Mouse (Mus musculus): ENCODE data around the gene Gm10097.

Gene Gm10097

DNA sequence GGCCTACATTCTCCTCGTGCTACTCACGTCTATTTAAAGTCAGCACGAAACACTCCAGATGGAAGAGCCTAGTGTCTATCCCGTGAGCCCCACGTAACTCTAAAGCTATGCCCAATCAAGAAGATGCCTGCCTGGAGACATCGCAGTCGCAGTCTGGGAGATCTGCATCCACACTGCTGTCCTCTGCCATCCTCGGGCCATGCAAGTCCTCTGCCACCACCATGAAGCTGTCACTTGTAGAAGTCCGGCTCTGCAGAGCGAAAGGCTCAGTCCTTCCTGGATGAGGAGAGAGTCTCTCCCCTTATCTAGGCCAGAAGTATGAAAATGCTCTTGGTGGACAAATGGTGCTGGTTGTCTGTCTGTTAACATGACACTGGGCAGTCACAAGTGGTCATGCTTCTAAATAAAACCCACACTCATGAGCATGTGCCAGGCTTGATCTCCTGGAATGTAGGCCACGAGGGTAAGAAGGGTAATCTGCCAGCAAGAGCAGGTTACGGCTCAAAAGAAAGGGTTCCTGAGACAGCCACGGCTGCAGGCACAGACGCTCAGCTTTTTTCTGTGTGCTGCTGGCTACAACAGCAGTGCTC lies at the start of gene Gm10097:
Gm10097 (plus strand) TSS at position 517 of the 590 bp plus-strand sequence.
- in situ Hi-C loops (cut with MboI) = no loop called here

DNA sequence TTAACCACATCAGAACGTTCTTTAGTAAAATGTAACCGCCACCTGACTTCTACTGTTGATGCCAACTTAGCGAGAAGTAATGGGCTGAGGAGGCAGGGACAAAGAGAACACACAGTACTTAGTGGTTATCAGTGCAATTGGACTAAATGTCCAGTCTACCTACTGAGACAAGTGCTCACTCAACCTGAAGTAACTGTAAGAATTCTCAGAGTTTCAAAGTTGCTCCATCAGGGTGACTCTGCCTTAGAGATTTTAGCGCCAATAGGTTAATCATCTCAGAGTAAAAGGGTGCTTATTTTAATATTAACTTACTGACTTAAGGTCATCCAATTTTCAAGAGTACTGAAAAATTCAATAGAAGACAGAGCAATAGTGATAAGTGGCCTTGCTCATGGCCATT lies 43.1 kb upstream of the Gm10097 start:
- in situ Hi-C loops (cut with MboI) = no loop called here

DNA sequence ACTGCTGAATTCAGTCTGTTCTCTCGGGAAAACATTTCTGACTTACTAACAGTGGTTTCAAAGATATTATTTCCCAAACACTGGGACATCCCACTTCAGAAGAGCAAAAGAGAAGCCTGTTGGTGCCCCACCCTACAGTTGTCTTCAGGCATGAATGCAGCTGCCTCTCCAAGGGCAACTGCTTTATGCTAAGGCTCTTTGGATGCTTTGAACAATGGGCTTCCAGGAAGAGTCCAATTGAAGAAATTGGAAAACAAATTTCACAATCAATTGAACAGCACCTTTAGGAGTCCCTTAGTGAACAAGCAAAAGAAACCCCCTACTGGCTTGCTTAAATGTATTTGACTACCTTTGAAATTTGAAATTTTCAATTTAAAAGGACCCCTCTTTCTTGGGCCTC lies 41.8 kb upstream of the Gm10097 start:
- in situ Hi-C loops (cut with MboI) = no loop called here

DNA sequence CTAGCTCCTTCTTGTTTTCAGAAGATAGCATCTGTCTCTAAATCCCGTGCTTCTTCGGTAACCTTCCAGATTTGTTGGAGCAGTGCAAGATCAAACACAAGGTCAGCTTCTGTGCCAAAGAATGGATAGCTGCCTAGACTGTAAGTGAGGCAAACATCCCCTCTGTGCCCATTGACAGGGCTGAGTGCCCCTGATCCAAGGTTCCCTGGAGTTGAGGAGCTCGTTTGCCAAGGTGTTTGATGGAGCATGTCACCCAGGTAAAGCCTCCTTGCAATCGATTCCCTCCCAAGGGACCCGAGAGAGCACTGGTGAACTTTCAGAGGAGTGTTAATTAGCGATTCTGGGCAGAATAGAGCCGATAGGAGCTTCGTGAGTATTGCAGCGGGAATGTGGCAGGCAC lies 40.7 kb upstream of the Gm10097 start:
- in situ Hi-C loops (cut with MboI) = no loop called here

DNA sequence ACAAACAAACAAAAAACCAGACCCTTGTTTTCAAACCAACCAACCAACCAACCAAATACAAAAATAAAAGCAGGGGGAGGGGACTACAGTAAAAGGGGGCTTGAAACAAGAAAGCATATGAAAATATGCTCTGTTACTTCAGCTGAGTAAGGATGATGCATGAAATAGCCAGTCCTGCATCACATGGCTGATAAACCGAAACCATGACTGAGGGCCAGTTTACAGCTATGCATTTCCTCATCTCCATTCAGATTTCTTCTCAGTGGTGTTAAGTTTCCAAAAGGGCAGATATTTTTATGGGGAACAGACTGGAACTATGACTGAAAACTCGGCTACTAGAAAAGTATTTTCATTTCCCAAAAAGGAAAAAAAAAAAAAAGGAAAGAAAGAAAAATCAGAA lies 39.8 kb upstream of the Gm10097 start:
- in situ Hi-C loops (cut with MboI) = no loop called here

DNA sequence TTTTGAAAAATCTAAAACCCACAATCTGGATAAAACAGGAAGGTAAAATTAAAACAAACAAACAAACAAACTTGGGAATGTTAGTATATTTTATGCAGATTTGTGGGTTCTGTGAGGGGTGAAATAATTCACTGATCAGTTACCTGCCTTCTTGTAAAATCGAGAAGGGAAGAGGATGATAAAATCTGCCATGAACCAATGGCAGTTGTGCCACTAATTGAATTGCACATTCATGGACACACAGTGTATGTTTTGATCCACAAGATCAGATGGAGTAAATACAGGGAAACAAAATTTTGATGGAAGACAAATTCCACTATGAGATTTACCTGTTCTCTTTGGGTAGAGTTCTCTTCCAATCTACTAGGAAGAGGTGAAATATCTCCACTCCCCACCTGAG lies 39.1 kb upstream of the Gm10097 start:
- in situ Hi-C loops (cut with MboI) = no loop called here

DNA sequence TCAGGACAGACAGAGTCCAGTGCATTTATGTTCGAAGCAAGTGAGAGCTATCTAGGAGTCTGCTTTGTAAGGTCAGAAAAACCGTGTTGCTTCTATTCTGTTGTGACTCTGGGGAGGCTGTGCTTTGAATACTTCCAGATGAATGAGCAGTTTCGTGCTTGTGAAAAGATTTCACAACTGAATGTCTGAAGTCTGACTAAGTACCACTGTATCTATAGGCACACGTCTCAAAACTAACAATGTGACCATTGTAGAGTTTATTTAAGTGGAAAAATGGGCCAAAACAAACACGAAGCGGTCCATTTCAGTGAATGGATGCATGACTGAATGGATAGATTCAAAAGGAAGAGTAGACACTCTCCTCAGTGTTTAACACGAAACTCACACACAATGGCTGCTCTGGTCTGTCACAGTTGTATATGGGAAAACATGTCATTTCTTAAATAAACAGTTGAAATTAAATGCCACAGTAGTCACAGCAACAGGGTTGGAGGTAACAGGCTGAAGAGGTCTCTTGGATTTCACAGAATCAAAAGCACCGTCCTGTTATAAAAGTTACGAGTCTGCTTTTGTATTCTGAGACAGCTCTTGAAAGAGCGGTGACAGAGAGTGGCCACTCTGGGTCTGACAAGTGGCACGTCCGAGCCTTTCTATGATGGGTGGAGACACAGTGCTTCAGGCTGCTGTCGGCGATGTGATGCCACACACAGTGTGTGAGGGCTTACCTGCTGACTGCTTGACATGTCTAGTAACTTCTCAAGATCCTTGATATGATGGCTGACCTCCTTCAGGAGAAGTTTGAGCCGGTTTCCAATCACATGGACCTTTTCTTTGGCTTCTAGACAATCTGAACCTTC lies 36.6 kb upstream of the Gm10097 start:
- in situ Hi-C loops (cut with MboI) = no loop called here

DNA sequence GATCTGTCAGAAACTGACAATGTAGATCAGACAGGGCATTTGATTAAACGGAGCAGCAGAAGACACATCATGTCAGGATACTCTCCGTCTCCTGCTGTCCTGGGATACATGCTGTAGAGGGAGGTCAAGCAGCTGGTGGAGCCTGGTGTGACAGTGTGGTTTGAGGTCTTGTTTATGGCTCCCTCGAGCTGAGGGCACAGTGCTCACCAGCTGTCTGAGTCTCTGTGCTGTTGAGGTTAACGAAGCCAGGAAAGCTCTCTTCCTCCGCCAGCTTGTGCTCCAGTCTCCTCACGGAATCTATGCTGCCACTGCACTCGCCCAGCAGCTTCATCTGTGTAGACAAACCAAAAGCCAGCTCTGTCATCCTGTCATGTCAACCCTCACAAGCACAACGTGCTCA lies 27.7 kb upstream of the Gm10097 start:
- in situ Hi-C loops (cut with MboI) = no loop called here

DNA sequence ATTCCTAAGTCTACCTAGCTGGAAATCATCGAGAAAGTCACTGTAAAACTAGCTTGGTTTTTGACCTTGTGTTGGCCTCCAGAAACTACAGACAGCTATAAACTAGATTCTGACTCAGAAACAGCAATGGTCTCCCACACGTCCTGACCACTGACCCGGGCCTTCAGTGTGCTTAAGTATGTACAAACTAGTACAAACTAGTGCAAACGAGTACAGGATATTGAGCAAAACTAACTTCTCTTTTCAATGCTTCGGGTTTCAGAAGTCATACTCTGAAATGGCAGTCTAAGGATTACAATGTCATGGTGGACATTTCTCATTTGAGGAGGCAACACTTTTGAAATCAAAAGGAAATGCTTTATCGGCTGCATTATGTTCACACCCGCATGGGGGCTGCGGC lies 24.5 kb upstream of the Gm10097 start:
- in situ Hi-C loops (cut with MboI) = no loop called here

DNA sequence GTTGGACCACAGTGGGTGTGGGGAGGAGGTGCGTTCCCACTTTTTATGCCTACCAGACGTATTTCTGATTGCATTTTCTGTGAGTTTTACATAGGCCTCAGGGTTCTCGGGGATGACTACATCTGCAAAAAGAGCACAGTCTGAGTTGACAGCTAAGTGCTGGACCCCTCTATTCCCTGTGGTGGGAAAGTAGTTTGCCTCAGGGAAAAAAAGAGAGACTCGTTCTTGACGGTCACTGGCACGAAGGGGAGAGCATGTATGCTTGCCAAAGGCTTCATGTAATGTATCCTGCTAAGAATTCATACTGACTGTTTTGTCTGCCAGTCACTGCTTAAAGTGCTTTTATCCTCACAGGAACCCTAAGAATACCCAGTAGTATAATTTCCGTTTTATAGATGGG lies 23.8 kb upstream of the Gm10097 start:
- in situ Hi-C loops (cut with MboI) = no loop called here

DNA sequence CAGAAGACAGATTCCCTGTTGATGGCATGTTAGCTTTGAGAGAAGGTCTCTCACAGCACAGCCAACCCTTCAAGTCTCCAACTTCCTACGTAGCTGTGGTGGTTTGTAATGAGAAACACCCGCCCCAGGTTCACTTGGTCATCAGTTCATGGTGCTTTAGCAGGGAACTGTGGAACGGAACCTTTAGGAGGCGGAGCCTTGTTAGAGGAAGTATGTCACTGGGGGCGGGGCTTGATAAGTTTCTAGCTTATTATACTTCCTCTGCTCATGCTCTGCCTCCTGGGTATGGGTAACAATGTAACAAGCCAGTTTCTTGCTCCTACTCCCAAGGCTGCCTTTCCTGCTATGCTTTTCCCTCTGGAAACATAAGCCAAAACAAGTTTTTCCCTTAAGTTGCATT lies 23.3 kb upstream of the Gm10097 start:
- in situ Hi-C loops (cut with MboI) = no loop called here

DNA sequence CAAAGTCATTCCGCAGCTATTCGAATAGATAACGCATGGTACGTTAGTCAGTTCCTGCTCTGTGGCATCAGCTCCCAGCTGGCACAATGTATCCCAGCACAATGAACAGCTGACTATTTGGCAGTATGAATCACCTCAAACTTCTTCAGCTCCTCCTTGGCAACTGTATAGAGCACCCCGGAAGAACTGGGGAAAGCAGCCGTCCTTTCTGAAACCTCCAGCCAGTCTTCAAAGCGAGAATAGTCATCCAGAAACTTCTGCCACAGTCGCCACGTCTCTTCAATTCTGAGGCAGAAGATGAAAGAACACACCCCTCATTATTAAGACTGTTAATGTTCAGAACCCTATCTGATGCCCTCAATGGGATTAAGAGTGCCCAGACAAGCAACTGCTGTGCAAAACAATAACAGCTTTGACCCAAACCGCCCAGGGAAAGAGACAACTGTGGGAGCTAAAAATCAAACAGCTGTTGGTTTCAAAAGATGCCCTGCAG lies 12.7 kb upstream of the Gm10097 start:
- in situ Hi-C loops (cut with MboI) = no loop called here

DNA sequence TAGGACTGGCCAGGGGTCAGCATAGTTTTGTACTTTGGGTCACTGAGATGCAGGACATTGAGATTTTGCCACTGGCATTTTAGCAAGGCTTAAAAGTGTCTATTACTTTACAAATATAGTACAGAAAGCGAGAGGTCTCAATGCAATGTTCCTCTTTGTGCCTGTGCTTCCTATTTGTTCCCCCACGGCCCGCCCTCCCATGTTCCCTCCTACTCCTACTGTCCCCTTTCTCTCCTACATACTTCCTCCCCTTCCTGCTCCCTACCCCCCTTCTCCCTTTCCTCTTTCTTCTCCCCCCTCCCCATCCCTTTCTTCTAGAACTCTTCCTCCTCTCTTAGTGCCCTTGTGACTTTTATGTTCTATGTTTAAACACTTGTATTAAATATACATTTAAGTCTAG lies 12.1 kb upstream of the Gm10097 start:
- in situ Hi-C loops (cut with MboI) = no loop called here

DNA sequence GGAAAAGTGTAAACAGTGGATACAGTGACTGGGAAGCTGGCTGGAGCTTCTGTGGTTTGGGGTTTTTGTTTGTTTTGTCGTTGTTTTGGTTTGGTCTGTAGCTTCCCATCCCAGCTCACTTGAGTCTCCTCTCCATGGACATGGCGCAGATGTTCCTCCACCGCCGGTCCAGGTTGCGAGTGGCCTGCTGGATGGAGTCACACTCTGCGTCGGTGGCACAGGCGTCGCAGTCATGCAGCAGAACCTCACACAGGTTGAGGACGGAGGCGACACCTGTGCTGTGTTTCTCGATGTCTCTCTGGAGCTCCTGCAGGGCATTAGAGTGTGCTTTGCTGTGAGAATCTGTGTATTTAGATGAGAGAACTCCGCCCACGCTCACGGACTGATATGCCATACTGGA lies 11.3 kb upstream of the Gm10097 start:
- in situ Hi-C loops (cut with MboI) = no loop called here

DNA sequence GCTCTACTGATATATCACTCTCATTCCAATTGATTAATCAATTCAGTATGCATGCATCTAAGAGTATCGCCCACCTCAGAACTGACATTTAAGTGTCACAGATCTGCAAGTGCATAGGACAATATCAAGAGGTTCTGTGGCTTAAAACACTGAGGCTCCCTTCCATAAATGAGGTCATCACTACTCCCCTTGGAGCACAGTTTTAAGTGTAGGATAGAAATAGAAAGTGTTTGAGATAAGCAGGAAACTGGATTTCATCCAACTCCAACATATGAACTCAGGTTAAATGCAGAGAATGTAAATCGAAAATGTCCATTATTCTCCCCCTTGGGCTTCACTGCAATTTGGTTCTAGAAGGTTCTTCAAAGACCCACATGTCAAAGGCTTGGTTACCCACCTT lies 10.1 kb upstream of the Gm10097 start:
- in situ Hi-C loops (cut with MboI) = no loop called here

DNA sequence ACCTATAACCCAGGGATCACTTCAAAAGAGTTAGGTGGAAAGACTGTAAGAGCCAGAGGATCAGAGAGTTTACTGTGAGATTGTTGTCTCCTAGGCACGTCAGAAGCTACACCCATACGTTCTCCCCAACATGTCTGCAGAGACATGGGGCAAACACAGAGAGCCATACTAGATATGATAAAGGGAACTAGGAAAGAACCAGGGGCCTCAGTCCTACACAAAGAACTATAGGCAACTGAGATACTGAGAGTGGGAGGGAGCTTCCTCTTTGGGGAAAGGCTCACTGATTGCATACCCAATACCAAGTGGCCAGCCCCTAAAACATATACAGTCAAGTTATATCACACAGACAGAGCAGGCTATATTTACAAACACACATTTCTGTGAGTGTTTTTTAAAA lies 9.0 kb upstream of the Gm10097 start:
- in situ Hi-C loops (cut with MboI) = no loop called here

DNA sequence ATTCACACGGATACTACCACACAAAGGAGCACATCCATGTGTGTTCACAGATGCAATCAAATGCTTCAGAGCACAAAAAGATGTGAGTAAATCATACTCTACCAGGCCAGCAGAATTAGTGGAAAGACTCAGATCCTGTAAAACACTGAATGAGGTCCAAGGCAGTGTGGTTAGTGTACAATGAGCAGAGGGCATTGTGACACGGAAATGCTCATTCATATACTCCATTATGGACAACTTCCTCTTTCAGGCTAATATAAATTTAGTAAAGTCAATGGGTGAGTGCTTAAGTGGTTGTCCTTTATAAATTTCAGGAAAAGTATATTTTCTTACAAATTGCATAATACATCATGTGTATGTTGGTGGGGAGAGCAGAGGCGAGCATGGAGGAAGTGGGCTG lies 1.9 kb upstream of the Gm10097 start:
- in situ Hi-C loops (cut with MboI) = no loop called here

DNA sequence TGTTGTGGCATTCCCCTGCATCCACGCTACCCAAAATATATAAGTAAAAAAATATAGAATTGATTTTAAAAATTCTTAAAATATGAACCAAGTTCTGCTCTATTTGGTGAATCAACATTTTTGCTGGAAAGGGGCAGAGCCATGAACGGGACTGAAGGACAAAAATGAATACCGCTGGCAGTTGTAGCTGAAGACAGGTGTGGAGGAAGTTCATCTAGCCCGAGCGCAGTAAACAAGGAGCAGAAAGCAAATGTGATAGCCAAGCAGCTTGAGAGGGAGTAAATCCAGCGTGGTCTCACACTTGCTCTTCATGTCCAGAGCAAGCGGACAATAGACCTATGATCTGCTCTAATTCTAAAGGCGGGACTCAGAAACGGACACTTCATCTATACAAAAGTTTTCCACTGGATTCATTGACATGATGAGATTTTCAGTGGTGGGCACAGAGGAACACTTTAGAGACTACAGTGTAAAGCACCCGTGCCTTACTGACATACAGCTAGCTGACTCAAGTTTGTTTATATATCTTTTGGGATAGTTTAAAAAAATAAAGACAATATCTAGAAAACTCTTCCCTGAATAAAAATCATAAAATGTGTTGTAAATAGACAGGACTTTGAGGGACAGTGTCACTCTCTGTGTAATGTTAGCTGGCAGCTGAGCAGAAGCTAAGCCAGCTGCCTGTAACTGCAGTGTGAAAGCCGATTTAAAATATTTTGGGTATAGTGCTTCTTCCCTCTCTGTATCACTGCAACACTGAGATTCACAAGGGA lies 1.4 kb downstream of the Gm10097 start:
- in situ Hi-C loops (cut with MboI) = no loop called here

DNA sequence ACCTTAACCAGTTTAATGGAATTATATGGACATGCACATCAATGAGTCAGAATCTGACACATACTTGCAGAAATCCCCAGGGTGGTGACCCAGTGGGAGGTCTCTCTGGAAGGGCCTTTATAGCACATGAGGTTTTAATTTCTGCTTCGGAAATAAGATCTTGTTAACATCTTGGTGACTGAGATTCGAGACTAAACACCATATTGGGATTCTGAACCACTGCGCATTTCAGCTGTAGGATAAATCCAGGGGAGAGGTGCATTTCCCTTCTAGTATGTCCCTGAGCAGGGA lies 1.9 kb downstream of the Gm10097 start:
- in situ Hi-C loops (cut with MboI) = no loop called here

DNA sequence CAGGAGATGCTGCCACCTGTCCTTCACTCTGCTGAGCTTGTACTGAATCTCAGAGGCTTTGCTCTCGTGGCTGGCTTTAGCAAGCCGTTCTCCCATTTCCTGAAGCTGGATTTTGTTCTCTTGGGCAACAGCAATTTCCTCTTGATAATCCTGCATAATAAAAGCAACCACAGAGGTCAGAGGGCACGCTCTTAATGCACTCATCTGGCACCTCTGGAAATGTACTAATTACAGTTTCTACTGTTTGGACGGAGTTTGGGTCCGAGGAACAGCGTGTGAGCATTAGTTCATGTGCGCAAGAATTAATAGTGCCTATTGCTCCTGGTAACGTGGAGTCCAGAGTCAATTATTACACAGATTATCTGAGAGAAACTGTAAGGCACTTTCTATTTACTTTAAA lies 3.1 kb downstream of the Gm10097 start:
- in situ Hi-C loops (cut with MboI) = no loop called here

DNA sequence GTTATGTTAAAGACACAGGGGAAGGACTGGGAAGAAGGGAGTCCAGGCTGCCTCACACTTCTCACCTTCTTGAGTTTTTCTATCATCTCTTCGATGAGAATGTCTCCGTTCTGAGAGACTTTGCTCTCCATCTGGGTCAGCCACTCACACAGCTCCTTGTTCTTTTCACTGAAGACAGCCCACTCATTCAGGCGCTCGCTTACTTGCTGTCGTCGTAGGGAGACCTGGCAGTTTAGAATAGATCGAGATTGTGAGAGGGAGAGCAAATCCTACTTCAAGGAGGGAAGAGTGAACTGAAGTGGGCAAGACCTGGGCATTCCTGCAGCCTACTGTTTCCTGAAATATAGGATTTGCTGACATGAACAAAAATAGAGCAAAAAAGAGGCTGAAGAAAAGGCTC lies 6.7 kb downstream of the Gm10097 start:
- in situ Hi-C loops (cut with MboI) = no loop called here

DNA sequence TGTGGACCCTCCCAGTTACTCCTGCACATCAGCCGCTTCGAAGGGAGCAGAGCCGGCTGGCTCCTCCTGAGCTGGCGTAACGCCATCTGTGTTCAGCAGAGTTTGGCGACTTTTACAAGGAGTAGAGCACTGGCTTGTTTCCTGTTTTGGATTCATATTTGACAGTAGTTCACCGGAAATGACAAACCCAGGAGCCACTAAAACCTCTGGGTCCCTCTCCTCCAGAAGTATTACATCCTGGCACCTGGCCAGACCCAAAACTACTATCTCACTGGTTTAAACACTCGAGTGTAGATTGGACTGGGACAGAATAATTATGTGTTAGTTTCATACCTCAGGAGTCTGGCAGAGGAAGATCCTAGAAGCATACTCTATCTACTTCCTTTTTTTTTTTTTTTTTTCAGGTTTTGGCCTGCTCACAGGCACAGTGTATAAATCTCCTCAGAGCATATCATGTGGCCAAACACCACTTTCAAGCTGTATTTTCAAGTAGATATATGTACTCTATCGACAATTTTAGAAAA lies 11.0 kb downstream of the Gm10097 start:
- in situ Hi-C loops (cut with MboI) = no loop called here

DNA sequence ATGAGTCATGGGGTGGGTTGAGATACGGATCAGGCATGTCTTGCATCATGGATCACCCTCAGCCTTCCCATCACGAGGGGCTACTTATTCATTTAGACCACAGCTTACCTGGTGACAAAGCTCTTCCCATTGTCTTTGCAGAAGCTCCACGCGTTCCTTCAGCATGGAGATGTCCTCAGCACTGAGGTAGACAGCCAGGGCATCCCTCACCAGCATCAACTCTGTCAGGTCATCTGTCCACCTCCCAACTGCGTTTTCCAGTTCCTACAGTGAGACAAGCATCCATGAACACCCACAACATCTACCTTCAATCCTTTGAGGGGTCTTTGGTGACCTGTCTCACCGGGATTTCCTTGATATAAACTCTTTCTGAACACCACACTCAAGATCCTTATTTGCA lies 14.7 kb downstream of the Gm10097 start:
- in situ Hi-C loops (cut with MboI) = no loop called here

Measured in mature B cell (primary cell).